Mouse (Mus musculus): ENCODE measurements around the gene Ranbp10. TPM values are rescaled to one million over a fixed set of nuclear protein-coding genes. Genes with fewer than 3 reads are reported as not detected.

Gene Ranbp10
- polyA plus RNA-seq, 1 experiment from 2014 or later = 9.6 TPM

GRCm38 (mm10) chr8:105727397-105728124, 99.6 kb downstream of the Ranbp10 start:
- Histone ChIP-seq H3K36me3 (ENCODE audit: control insufficient read depth, insufficient read depth, low read length) (peaks cover 30% of the 10 kb centered on the region), H3K27me3 (ENCODE audit: control insufficient read depth, insufficient read depth, low read depth, low read length) (no peaks in the 10 kb centered on the region), H3K9ac (ENCODE audit: low read depth, low read length) (no peak overlapping the region), H3K4me1 (ENCODE audit: control insufficient read depth, insufficient read depth, low read length) (no peaks in the 10 kb centered on the region), H3K9me3 (replicated peaks; ENCODE audit: control insufficient read depth, low read length, poor library complexity, severe bottlenecking) (no peaks in the 10 kb centered on the region), H3K4me3 (ENCODE audit: low read depth, low read length) (no peak overlapping the region), H3K27ac (ENCODE audit: low read length) (no peak overlapping the region; the same call in 1 of the 2 replicates), H3K4me2 (ENCODE audit: low read length) (no peak overlapping the region)
- ATAC-seq = no peak
- WGBS = 86% methylated on average over 18 of the region's 18 CpGs

DNA sequence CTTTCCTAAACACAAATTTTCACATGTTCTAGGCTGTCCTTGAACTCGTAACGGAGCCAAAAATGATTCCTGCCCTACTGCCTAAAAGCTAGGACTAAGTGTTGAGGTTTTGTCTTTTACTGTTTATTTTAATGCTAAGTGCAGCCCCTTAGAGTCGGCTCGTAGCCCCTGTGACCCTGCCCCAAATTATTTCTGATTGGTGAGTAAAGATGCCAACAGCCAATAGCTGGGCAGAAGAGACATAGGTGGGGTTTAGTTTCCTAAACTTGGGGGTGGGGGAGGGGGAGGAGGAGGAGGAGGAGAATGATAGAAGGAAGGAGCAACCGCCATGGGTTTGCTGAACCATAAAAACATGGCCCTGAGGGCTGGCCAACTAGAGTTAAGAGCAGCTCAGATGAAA, 101.4 kb downstream of the Ranbp10 start:
- H3K4me1 ChIP-seq (ENCODE audit: control insufficient read depth, insufficient read depth, low read length) = no peaks in the 10 kb centered on the region
- no peak for ATAC-seq
- H3K27ac ChIP-seq (ENCODE audit: low read length) = no peak overlapping the region
- no peak overlapping the region for H3K9ac ChIP-seq (ENCODE audit: low read depth, low read length)
- H3K4me3 ChIP-seq (ENCODE audit: low read depth, low read length) = no peak overlapping the region
- H3K36me3 ChIP-seq (ENCODE audit: control insufficient read depth, insufficient read depth, low read length) = peaks cover 26% of the 10 kb centered on the region
- no peaks in the 10 kb centered on the region for H3K9me3 ChIP-seq (replicated peaks; ENCODE audit: control insufficient read depth, low read length, poor library complexity, severe bottlenecking)
- no peak overlapping the region for H3K4me2 ChIP-seq (ENCODE audit: low read length)
- no peaks in the 10 kb centered on the region for H3K27me3 ChIP-seq (ENCODE audit: control insufficient read depth, insufficient read depth, low read depth, low read length)
- WGBS = 85% methylated on average over 5 of the region's 5 CpGs

- Histone ChIP-seq H3K4me1 (ENCODE audit: control insufficient read depth, insufficient read depth, low read length) (no peaks in the 10 kb centered on the region), H3K36me3 (ENCODE audit: control insufficient read depth, insufficient read depth, low read length) (peaks cover 25% of the 10 kb centered on the region), H3K27me3 (ENCODE audit: control insufficient read depth, insufficient read depth, low read depth, low read length) (no peaks in the 10 kb centered on the region), H3K27ac (ENCODE audit: low read length) (no peak overlapping the region), H3K9ac (ENCODE audit: low read depth, low read length) (no peak overlapping the region), H3K4me3 (ENCODE audit: low read depth, low read length) (no peak overlapping the region), H3K4me2 (ENCODE audit: low read length) (no peak overlapping the region), H3K9me3 (replicated peaks; ENCODE audit: control insufficient read depth, low read length, poor library complexity, severe bottlenecking) (no peaks in the 10 kb centered on the region)
- 90% methylated on average over 9 of the region's 9 CpGs for WGBS
- ATAC-seq = no peak
Observed at GRCm38 (mm10) chr8:105722861-105723260, 104.3 kb downstream of the Ranbp10 start.

GRCm38 (mm10) chr8:105719637-105720036, 107.5 kb downstream of the Ranbp10 start:
- H3K27ac ChIP-seq (ENCODE audit: low read length) = no peak overlapping the region
- H3K27me3 ChIP-seq (ENCODE audit: control insufficient read depth, insufficient read depth, low read depth, low read length) = no peaks in the 10 kb centered on the region
- no peak overlapping the region for H3K9ac ChIP-seq (ENCODE audit: low read depth, low read length)
- H3K4me1 ChIP-seq (ENCODE audit: control insufficient read depth, insufficient read depth, low read length) = no peaks in the 10 kb centered on the region
- 84% methylated on average over 4 of the region's 4 CpGs for WGBS
- H3K36me3 ChIP-seq (ENCODE audit: control insufficient read depth, insufficient read depth, low read length) = peaks cover 16% of the 10 kb centered on the region; the same call in 1 of the 2 replicates
- no peaks in the 10 kb centered on the region for H3K9me3 ChIP-seq (replicated peaks; ENCODE audit: control insufficient read depth, low read length, poor library complexity, severe bottlenecking)
- ATAC-seq = no peak
- no peak overlapping the region for H3K4me3 ChIP-seq (ENCODE audit: low read depth, low read length)
- no peak overlapping the region for H3K4me2 ChIP-seq (ENCODE audit: low read length)

Other genes with a start within 250 kb of the Ranbp10 start
- gene Ripor1, start 222.1 kb downstream of the Ranbp10 start, polyA plus RNA-seq (2015; fragmentation: Nextera tagmentation; extraction: Ambion mirVana) = 33.8 and 35.2 TPM in 2 replicates
- gene Ctcf, start 190.8 kb downstream of the Ranbp10 start, polyA plus RNA-seq (2015; fragmentation: Nextera tagmentation; extraction: Ambion mirVana) = 93.8 and 100 TPM in 2 replicates
- gene Agrp, start 190.0 kb downstream of the Ranbp10 start, polyA plus RNA-seq (2015; fragmentation: Nextera tagmentation; extraction: Ambion mirVana) = 1.4 TPM in 2 replicates
- gene Carmil2, start 141.1 kb downstream of the Ranbp10 start, polyA plus RNA-seq (2015; fragmentation: Nextera tagmentation; extraction: Ambion mirVana) = 22.9 and 23.0 TPM in 2 replicates
- 95.6 and 97.6 TPM in 2 replicates for gene Acd, start 126.2 kb downstream of the Ranbp10 start, polyA plus RNA-seq (2015; fragmentation: Nextera tagmentation; extraction: Ambion mirVana)
- gene Pard6a, start 126.2 kb downstream of the Ranbp10 start, polyA plus RNA-seq (2015; fragmentation: Nextera tagmentation; extraction: Ambion mirVana) = 50.2 and 57.9 TPM in 2 replicates
- 0.28 and 0.45 TPM in 2 replicates for gene 4933405L10Rik, start 119.7 kb downstream of the Ranbp10 start, polyA plus RNA-seq (2015; fragmentation: Nextera tagmentation; extraction: Ambion mirVana)
- gene Enkd1, start 119.1 kb downstream of the Ranbp10 start, polyA plus RNA-seq (2015; fragmentation: Nextera tagmentation; extraction: Ambion mirVana) = 14.9 and 16.5 TPM in 2 replicates
- 94.0 and 95.6 TPM in 2 replicates for gene Gfod2, start 68.7 kb downstream of the Ranbp10 start, polyA plus RNA-seq (2015; fragmentation: Nextera tagmentation; extraction: Ambion mirVana)
- 0.77 and 0.93 TPM in 2 replicates for gene Tsnaxip1, start 381 bp upstream of the Ranbp10 start, polyA plus RNA-seq (2015; fragmentation: Nextera tagmentation; extraction: Ambion mirVana)
- gene Cenpt, start 25.9 kb upstream of the Ranbp10 start, polyA plus RNA-seq (2015; fragmentation: Nextera tagmentation; extraction: Ambion mirVana) = 45.9 and 59.5 TPM in 2 replicates
- gene Thap11, start 27.8 kb upstream of the Ranbp10 start, polyA plus RNA-seq (2015; fragmentation: Nextera tagmentation; extraction: Ambion mirVana) = 50.6 and 53.4 TPM in 2 replicates
- gene Nutf2, start 33.2 kb upstream of the Ranbp10 start, polyA plus RNA-seq (2015; fragmentation: Nextera tagmentation; extraction: Ambion mirVana) = 146 and 153 TPM in 2 replicates
- gene Edc4, start 53.5 kb upstream of the Ranbp10 start, polyA plus RNA-seq (2015; fragmentation: Nextera tagmentation; extraction: Ambion mirVana) = 55.5 and 56.9 TPM in 2 replicates
- 0.53 TPM in 1 of 2 replicates, not detected in the other for gene Nrn1l, start 66.2 kb upstream of the Ranbp10 start, polyA plus RNA-seq (2015; fragmentation: Nextera tagmentation; extraction: Ambion mirVana)
- gene Pskh1, start 73.1 kb upstream of the Ranbp10 start, polyA plus RNA-seq (2015; fragmentation: Nextera tagmentation; extraction: Ambion mirVana) = 10.6 and 10.8 TPM in 2 replicates
- 4.5 and 4.9 TPM in 2 replicates for gene Ctrl, start 106.5 kb upstream of the Ranbp10 start, polyA plus RNA-seq (2015; fragmentation: Nextera tagmentation; extraction: Ambion mirVana)
- 59.6 and 71.2 TPM in 2 replicates for gene Psmb10, start 111.1 kb upstream of the Ranbp10 start, polyA plus RNA-seq (2015; fragmentation: Nextera tagmentation; extraction: Ambion mirVana)
- gene Lcat, start 116.0 kb upstream of the Ranbp10 start, polyA plus RNA-seq (2015; fragmentation: Nextera tagmentation; extraction: Ambion mirVana) = 1.3 and 3.0 TPM in 2 replicates
- 7.6 and 10.6 TPM in 2 replicates for gene Slc12a4, start 138.7 kb upstream of the Ranbp10 start, polyA plus RNA-seq (2015; fragmentation: Nextera tagmentation; extraction: Ambion mirVana)
- not detected in 2 replicates for gene Dpep3, start 152.1 kb upstream of the Ranbp10 start, polyA plus RNA-seq (2015; fragmentation: Nextera tagmentation; extraction: Ambion mirVana)
- 29.4 and 29.8 TPM in 2 replicates for gene Dus2, start 164.0 kb upstream of the Ranbp10 start, polyA plus RNA-seq (2015; fragmentation: Nextera tagmentation; extraction: Ambion mirVana)
- gene Dpep2nb, start 178.6 kb upstream of the Ranbp10 start, polyA plus RNA-seq (2015; fragmentation: Nextera tagmentation; extraction: Ambion mirVana) = 0.25 TPM in 1 of 2 replicates, not detected in the other
- 20.3 and 21.5 TPM in 2 replicates for gene Ddx28, start 184.5 kb upstream of the Ranbp10 start, polyA plus RNA-seq (2015; fragmentation: Nextera tagmentation; extraction: Ambion mirVana)
- 2.1 and 3.2 TPM in 2 replicates for gene Nfatc3, start 231.5 kb upstream of the Ranbp10 start, polyA plus RNA-seq (2015; fragmentation: Nextera tagmentation; extraction: Ambion mirVana)

All from midbrain, embryonic 16.5 days (tissue).